25 mouse cellular contexts compared by ENCODE assay signal in the genomic region with DNA sequence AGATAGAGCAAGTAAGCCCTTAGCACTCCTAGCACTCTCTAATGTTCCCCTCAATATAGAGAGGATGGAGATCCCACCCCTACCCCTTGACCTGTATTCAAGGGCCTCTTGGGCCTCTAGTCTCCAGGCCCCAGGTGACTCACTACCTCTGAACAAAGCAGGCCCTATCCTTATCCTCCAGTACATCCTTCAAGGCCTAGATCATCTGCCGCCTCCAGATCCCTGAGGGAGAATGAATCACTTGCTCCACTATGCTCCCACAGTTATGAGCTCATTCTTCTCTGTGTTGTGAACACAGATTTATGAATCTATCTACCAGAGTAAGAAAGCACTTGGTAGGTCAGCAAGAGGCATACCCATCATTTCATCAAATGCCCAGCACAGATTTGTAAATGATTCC. TPM values are rescaled to one million over a fixed set of nuclear protein-coding genes. Genes with fewer than 3 reads are reported as not detected.
DNase-seq lines count a peak whose midpoint lies in the region; ATAC-seq and TF ChIP-seq lines count a peak whose summit lies in the region.
"Had no signal": no experiment of that assay in that cellular context is flagged by ENCODE, and none has a peak within 500 bp of the region (broad histone marks: within the 10 kb centered on the region; RNA-seq: fewer than 3 reads in every experiment).

No protein-coding gene starts in this region.

- ATAC-seq in stomach, postnatal 0 days (ENCODE audit: low FRiP score, low TSS enrichment), result no peak
- ATAC-seq: forebrain, embryonic 15.5 days; intestine, embryonic 15.5 days; midbrain, embryonic 13.5 days had no signal

- no peak overlapping the region for H3K9ac ChIP-seq in stomach, postnatal 0 days (ENCODE audit: low read length)
- H3K9ac ChIP-seq: forebrain, embryonic 15.5 days; hindbrain, embryonic 15.5 days; intestine, embryonic 15.5 days; midbrain, embryonic 13.5 days; neural tube, embryonic 13.5 days had no signal

- H3K4me3 ChIP-seq in olfactory bulb, adult 2 months (ENCODE audit: insufficient read depth, low read depth, low read length), result no peak overlapping the region
- H3K4me3 ChIP-seq in stomach, postnatal 0 days (ENCODE audit: low read depth, low read length), result no peak overlapping the region
- H3K4me3 ChIP-seq: embryonic facial prominence, embryonic 10.5 days; erythroblast, embryonic 14.5 days; forebrain, embryonic 15.5 days; heart, adult 2 months; hindbrain, embryonic 15.5 days; intestine, embryonic 15.5 days; midbrain, embryonic 13.5 days; neural tube, embryonic 13.5 days had no signal

- H3K9me3 ChIP-seq in stomach, postnatal 0 days (ENCODE audit: control insufficient read depth, low read length), result no peaks in the 10 kb centered on the region
- H3K9me3 ChIP-seq: embryonic facial prominence, embryonic 10.5 days; forebrain, embryonic 15.5 days; hindbrain, embryonic 15.5 days; intestine, embryonic 15.5 days; midbrain, embryonic 13.5 days; neural tube, embryonic 13.5 days had no signal

- no peak for TF ChIP-seq EP300 in stomach, postnatal 0 days (optimal IDR thresholded peaks at IDR 0.05)

- DNase-seq in adrenal gland, adult 2 months, result peak; percentile 54
- DNase-seq in adrenal gland, postnatal 4 days (ENCODE audit: low spot score in 2 of 2), result no peak
- DNase-seq in left cerebral cortex, adult 11 months (ENCODE audit: low spot score), result peak; percentile 27
- no peak for DNase-seq in left cerebral cortex, postnatal 4 days
- DNase-seq in NIH3T3 (ENCODE audit: low read depth), result peak; percentile 87
- no peak for DNase-seq in stomach, postnatal 0 days (ENCODE audit: low spot score)
- DNase-seq: cerebellum, adult 8-10 months; heart, postnatal 4 days; kidney, adult 9 months; kidney, postnatal 36 days; layer of hippocampus, adult 9-11 months; liver; lung, postnatal 14 days had no signal

- H3K27me3 ChIP-seq in stomach, postnatal 0 days (ENCODE audit: control insufficient read depth, insufficient read depth, low read length), result no peaks in the 10 kb centered on the region
- H3K27me3 ChIP-seq: forebrain, embryonic 15.5 days; hindbrain, embryonic 15.5 days; intestine, embryonic 15.5 days; midbrain, embryonic 13.5 days; neural tube, embryonic 13.5 days had no signal

- H3K27ac ChIP-seq in olfactory bulb, adult 2 months (ENCODE audit: insufficient read depth, low read depth, low read length), result 0 out of 2 replicates have a peak overlapping the region, but pooled peaks have one; percentile 23
- no peak overlapping the region for H3K27ac ChIP-seq in stomach, postnatal 0 days (replicated peaks)
- H3K27ac ChIP-seq: embryonic facial prominence, embryonic 10.5 days; forebrain, embryonic 15.5 days; heart, adult 2 months; hindbrain, embryonic 15.5 days; intestine, embryonic 15.5 days; midbrain, embryonic 13.5 days; neural tube, embryonic 13.5 days had no signal

- WGBS in olfactory bulb, adult 2 months, result 39% methylated on average over 1 of the region's 1 CpGs
- WGBS in stomach, postnatal 0 days, result 86% methylated on average over 1 of the region's 1 CpGs

- TF ChIP-seq POLR2A in olfactory bulb, adult 2 months (IDR thresholded peaks at IDR 0.05; ENCODE audit: insufficient read depth, low read depth, low read length), result no peak

- peaks cover 4% of the 10 kb centered on the region; the same call in 1 of the 2 replicates for H3K4me1 ChIP-seq in olfactory bulb, adult 2 months (ENCODE audit: control insufficient read depth, insufficient read depth, low read length)
- H3K4me1 ChIP-seq in stomach, postnatal 0 days (replicated peaks; ENCODE audit: control insufficient read depth, insufficient read depth), result no peaks in the 10 kb centered on the region
- H3K4me1 ChIP-seq: forebrain, embryonic 15.5 days; hindbrain, embryonic 15.5 days; intestine, embryonic 15.5 days; midbrain, embryonic 13.5 days; neural tube, embryonic 13.5 days had no signal

- no peaks in the 10 kb centered on the region for H3K36me3 ChIP-seq in stomach, postnatal 0 days (ENCODE audit: control insufficient read depth, insufficient read depth, low read length)
- H3K36me3 ChIP-seq: embryonic facial prominence, embryonic 10.5 days; forebrain, embryonic 15.5 days; hindbrain, embryonic 15.5 days; intestine, embryonic 15.5 days; midbrain, embryonic 13.5 days; neural tube, embryonic 13.5 days had no signal

- no peak overlapping the region for H3K4me2 ChIP-seq in stomach, postnatal 0 days (replicated peaks; ENCODE audit: low read depth)
- H3K4me2 ChIP-seq: forebrain, embryonic 15.5 days; hindbrain, embryonic 15.5 days; intestine, embryonic 15.5 days; midbrain, embryonic 13.5 days; neural tube, embryonic 13.5 days had no signal

- intact Hi-C loops in left cerebral cortex, postnatal 4 days (cut with DNase I), result no loop called here

- no peak for TF ChIP-seq CTCF in olfactory bulb, adult 2 months (IDR thresholded peaks at IDR 0.05; ENCODE audit: insufficient read depth, low read depth, low read length)
- TF ChIP-seq CTCF in stomach, postnatal 0 days (IDR thresholded peaks at IDR 0.05; ENCODE audit: low read depth), result no peak

RNA-seq across cellular contexts. Expression of a gene that starts 46.7 kb away (rescaled TPM):
- 1 to 10 TPM; 1.9 to 2.5 TPM for total RNA-seq in adrenal gland, adult 2 months (2021)
- 2.4 and 2.5 TPM in 2 replicates for polyA plus RNA-seq in adrenal gland, adult 2 months (2012; rRNA removed)
- total RNA-seq in adrenal gland, postnatal 4 days (2021), result 1 to 10 TPM; 1.9 to 7.2 TPM
- total RNA-seq in left cerebral cortex, postnatal 4 days (2021), result 1 to 10 TPM; 2.2 to 2.7 TPM
- polyA plus RNA-seq in olfactory bulb, adult 2 months (2012; ENCODE audit: insufficient read depth, insufficient read length, low replicate concordance, missing spikeins), result not detected in 2 replicates
- 0.59 and 0.61 TPM in 2 replicates for polyA plus RNA-seq in stomach, postnatal 0 days (2015; fragmentation: Nextera tagmentation; extraction: Ambion mirVana)
- total RNA-seq: CH12.LX; common myeloid progenitor, adult 5-6 weeks; MEL had no signal
- polyA plus RNA-seq: erythroblast, embryonic 14.5 days had no signal

Comparison
In these comparisons a context has a peak if more than half of its experiments do, and no peak if none do; other contexts are left out.
1. DNase-seq: peak in adrenal gland, adult 2 months (single experiment), left cerebral cortex, adult 11 months (single experiment) and NIH3T3 (single experiment); none in adrenal gland, postnatal 4 days (0 of 2), left cerebral cortex, postnatal 4 days (single experiment) and stomach, postnatal 0 days (single experiment).